Mouse (Mus musculus): ENCODE data around the gene Frrs1.

GRCm38 (mm10) chr3:116928994-116929393, 69.7 kb downstream of the Frrs1 start:
- TF ChIP-seq CTCF (IDR thresholded peaks at IDR 0.05) (no peak), POLR2A (IDR thresholded peaks at IDR 0.05; ENCODE audit: insufficient read depth, low read depth, low read length) (no peak)
